Mouse (Mus musculus): Measurements from ENCODE around the gene Erbin. TPM values are rescaled to one million over a fixed set of nuclear protein-coding genes. Genes with fewer than 3 reads are reported as not detected.

Erbin gene
- polyA plus RNA-seq, 1 experiment from 2014 or later: 11.7 TPM

DNA sequence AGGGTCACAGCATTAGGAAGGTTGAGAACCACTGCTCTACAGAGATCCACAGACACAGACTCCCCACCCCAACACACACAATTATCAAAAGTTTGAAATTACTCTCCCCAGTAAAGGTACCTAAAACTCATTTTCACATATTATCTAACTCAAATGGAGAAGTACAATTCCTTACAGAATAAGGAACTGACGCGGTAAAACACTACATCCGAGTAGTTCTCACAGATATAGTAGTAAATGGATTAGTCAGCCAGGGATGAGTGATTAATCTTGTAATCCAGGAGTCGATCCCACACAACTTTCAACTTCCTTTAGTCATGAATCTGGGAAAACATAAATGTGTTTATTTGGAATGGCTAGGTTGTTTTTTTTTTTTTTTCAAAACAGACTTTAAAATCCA is 22.7 kb downstream of the Erbin start:
- Histone ChIP-seq H3K27ac (replicated peaks) (no peak overlapping the region), H3K27me3 (ENCODE audit: low read depth, poor library complexity, severe bottlenecking) (no peaks in the 10 kb centered on the region), H3K4me1 (no peaks in the 10 kb centered on the region), H3K9me3 (replicated peaks) (peaks cover 35% of the 10 kb centered on the region), H3K36me3 (peaks cover 42% of the 10 kb centered on the region), H3K4me3 (no peak overlapping the region)
- WGBS: 94% methylated on average over 4 of the region's 4 CpGs
- DNase-seq (ENCODE audit: low spot score): no peak

DNA sequence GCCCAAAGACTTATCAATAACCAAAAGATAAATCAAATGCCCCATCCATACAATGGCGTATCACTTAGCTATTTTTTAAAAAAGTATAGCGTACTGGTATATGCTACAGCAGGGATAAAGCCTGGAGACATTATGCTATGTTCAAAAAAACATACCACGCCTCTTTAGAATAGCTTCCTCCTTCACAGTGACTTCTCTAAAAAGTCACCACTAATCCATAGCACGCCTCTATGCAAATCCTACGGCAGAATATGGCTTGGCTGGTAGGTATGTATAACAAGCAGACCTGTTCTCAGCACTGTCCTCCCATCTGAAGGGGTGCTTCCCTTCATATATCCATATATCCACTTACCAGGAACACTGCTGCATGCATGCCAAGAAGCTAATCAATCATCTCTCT is 27.2 kb downstream of the Erbin start:
- H3K36me3 ChIP-seq: peaks cover 13% of the 10 kb centered on the region
- H3K27ac ChIP-seq (replicated peaks): no peak overlapping the region
- H3K9me3 ChIP-seq (replicated peaks): peaks cover 8% of the 10 kb centered on the region
- 95% methylated on average over 5 of the region's 5 CpGs for WGBS
- H3K4me3 ChIP-seq: no peak overlapping the region
- H3K4me1 ChIP-seq: peaks cover 23% of the 10 kb centered on the region
- DNase-seq (ENCODE audit: low spot score): no peak
- H3K27me3 ChIP-seq (ENCODE audit: low read depth, poor library complexity, severe bottlenecking): no peaks in the 10 kb centered on the region

DNA sequence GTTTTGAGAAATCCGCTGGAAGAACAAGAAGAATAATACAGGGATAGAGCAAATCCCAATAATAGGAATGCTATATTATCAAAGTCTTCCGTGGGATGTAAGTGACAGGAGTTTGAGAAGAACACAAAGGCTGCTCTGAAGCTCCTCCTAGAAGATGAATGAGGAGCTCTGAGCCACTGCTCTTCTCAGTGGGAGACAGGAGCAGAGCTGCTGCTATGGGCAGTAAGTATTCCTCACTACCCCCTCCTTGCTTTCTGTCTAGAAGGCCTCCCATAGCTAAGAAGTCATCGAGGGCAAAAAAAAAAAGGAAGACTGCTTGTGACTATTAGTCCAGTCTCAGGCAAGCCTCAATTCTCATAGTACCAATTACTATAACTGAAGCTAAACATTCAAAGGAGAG is 30.3 kb downstream of the Erbin start:
- H3K36me3 ChIP-seq: peaks cover 14% of the 10 kb centered on the region
- H3K27ac ChIP-seq (replicated peaks): no peak overlapping the region
- peaks cover 23% of the 10 kb centered on the region for H3K4me1 ChIP-seq
- no peaks in the 10 kb centered on the region for H3K27me3 ChIP-seq (ENCODE audit: low read depth, poor library complexity, severe bottlenecking)
- WGBS: 38% methylated on average over 3 of the region's 3 CpGs
- H3K4me3 ChIP-seq: no peak overlapping the region
- H3K9me3 ChIP-seq (replicated peaks): no peaks in the 10 kb centered on the region
- DNase-seq (ENCODE audit: low spot score): no peak

DNA sequence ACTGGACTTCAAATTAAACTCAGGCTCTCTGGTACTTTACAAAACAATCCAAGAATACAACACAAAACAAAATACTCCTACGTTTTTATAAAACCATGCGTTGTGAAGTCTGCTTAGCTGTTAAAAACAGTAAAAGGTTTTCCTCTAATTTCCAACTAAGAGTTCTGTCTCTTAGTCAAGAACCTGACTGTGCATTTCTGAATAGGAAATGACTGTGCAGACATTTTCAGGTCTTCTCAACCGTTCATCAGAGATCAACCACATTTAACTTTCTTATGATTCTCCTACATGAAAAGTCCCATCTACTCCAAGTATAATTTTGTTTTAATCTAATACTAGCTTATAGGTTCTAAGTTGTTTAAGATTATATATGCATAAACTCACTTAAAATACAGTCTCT is 33.8 kb downstream of the Erbin start:
- no peak overlapping the region for H3K4me3 ChIP-seq
- peaks cover 33% of the 10 kb centered on the region for H3K36me3 ChIP-seq
- no peaks in the 10 kb centered on the region for H3K9me3 ChIP-seq (replicated peaks)
- H3K27ac ChIP-seq (replicated peaks): no peak overlapping the region
- H3K27me3 ChIP-seq (ENCODE audit: low read depth, poor library complexity, severe bottlenecking): no peaks in the 10 kb centered on the region
- H3K4me1 ChIP-seq: peaks cover 23% of the 10 kb centered on the region
- WGBS: 86% methylated on average over 3 of the region's 3 CpGs
- DNase-seq (ENCODE audit: low spot score): no peak

DNA sequence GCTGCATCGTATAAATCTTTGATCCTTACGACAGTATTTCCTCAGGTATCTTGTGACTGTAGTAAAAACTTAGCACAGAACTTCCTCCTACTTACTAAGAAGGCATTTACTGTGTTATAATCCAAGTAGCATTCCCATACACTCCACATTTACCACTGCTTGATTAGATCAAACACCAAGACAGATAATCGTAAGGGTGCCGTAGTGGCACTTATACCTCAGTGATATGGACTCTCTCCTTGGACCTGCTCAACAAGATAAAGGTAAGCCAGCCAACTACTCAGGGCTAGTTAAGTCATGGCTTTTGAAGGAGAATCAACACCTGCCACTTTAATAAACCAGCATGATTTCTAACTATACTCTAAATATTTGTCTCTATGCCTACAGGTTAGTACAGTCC is 39.1 kb downstream of the Erbin start:
- H3K36me3 ChIP-seq: peaks cover 57% of the 10 kb centered on the region
- no peaks in the 10 kb centered on the region for H3K27me3 ChIP-seq (ENCODE audit: low read depth, poor library complexity, severe bottlenecking)
- WGBS: 92% methylated on average over 4 of the region's 4 CpGs
- H3K4me1 ChIP-seq: no peaks in the 10 kb centered on the region
- DNase-seq (ENCODE audit: low spot score): no peak
- H3K9me3 ChIP-seq (replicated peaks): no peaks in the 10 kb centered on the region
- no peak overlapping the region for H3K27ac ChIP-seq (replicated peaks)
- H3K4me3 ChIP-seq: no peak overlapping the region

DNA sequence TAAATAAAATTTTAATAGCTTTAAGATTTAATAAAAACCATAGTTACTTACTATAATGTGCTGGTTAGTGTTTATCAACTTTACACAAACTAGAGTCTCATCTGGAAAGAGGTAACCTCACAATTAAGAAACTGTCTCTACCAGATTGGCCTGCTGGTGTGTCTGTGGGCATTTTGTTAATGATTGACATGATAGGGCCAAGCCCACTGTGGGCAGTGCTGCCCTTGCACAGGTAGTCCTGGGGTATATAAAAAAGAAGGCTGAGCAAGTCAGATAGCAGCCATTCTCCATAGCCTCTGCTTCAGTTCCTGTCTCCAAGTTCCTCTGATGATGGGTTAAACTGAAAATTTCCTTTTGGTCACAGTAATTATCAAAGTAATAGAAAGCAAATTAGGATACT is 43.6 kb downstream of the Erbin start:
- DNase-seq (ENCODE audit: low spot score): no peak
- Histone ChIP-seq H3K27me3 (ENCODE audit: low read depth, poor library complexity, severe bottlenecking) (no peaks in the 10 kb centered on the region), H3K9me3 (replicated peaks) (no peaks in the 10 kb centered on the region), H3K36me3 (peaks cover 31% of the 10 kb centered on the region), H3K27ac (replicated peaks) (no peak overlapping the region), H3K4me1 (no peaks in the 10 kb centered on the region), H3K4me3 (no peak overlapping the region)

DNA sequence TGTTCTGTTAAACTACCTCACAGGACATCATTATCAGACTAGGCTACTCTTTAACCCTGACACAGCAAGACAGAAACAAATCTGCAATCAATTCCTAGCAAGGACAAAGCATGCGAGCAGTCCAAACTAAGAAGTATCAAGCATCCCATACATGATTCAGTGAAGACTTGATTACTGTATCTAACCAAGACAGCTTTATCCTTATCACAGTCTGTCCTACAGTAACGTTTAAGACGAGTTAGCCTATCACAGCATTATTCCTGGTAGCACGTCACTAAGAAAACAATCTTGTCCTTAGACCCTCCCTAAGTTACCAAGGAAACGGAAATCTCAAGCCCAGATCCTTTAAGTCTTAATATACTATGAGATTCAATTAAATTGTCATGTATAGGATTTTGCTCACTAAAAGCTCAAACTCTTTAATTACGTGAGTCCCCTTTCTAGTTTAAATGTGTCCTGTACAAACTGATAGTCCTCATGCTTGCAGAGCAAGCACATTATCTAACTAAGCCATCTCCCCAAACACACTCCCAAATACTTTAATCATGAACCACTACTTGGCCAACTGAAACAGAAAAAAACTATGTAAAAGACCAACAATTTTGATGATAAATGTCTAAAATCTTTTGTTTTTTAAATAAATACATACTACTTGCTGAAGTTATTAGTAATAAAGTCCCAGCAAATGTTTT is 44.3 kb downstream of the Erbin start:
- no peak overlapping the region for H3K4me3 ChIP-seq
- no peak overlapping the region for H3K27ac ChIP-seq (replicated peaks)
- DNase-seq (ENCODE audit: low spot score): no peak
- WGBS: 83% methylated on average over 6 of the region's 6 CpGs
- H3K4me1 ChIP-seq: no peaks in the 10 kb centered on the region
- H3K9me3 ChIP-seq (replicated peaks): no peaks in the 10 kb centered on the region
- H3K27me3 ChIP-seq (ENCODE audit: low read depth, poor library complexity, severe bottlenecking): no peaks in the 10 kb centered on the region
- peaks cover 24% of the 10 kb centered on the region for H3K36me3 ChIP-seq

DNA sequence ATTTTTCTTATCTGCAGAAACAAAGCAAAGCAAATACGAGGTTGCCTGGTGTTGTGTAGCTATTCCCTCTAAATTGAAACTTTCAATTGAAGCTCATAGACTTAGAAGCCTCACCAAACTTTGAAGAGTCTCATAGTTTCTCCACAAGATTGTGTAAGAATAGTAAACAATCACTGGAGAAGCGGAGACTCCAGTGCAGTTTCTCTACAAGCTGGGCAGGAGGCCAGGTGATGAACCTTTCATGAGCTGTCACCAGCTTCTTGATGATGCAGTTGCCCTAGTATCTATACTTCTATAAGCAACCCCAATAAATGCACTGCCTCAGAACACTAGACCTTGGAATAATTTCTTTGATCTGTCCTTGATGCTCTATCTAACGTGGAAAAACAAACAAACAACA is 49.5 kb downstream of the Erbin start:
- Histone ChIP-seq H3K27ac (replicated peaks) (no peak overlapping the region), H3K36me3 (peaks cover 15% of the 10 kb centered on the region), H3K9me3 (replicated peaks) (no peaks in the 10 kb centered on the region), H3K4me3 (no peak overlapping the region), H3K4me1 (no peaks in the 10 kb centered on the region), H3K27me3 (ENCODE audit: low read depth, poor library complexity, severe bottlenecking) (no peaks in the 10 kb centered on the region)
- WGBS: 89% methylated on average over 3 of the region's 3 CpGs
- DNase-seq (ENCODE audit: low spot score): no peak

DNA sequence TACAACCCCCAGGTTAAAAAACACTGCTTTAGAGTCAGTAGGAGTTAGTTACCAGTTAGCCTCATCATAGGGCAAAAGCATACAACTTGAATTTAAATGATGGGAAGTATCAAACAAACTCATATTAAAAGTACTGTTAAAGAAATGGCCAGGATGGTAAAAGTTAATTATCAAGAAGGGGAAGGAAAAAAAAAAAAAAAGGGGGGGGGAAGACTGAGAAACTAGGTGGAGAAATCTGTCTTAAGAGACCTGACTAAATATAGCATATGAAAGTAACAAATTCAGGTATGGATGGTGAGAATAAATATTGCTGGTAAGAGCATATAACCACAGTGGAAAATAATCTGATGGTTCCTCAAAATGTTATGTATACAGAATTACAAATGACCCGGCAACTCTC is 50.2 kb downstream of the Erbin start:
- Histone ChIP-seq H3K9me3 (replicated peaks) (no peaks in the 10 kb centered on the region), H3K4me1 (no peaks in the 10 kb centered on the region), H3K27me3 (ENCODE audit: low read depth, poor library complexity, severe bottlenecking) (no peaks in the 10 kb centered on the region), H3K4me3 (no peak overlapping the region), H3K27ac (replicated peaks) (no peak overlapping the region), H3K36me3 (peaks cover 14% of the 10 kb centered on the region)
- WGBS: 100% methylated on average over 1 of the region's 1 CpGs
- no peak for DNase-seq (ENCODE audit: low spot score)

DNA sequence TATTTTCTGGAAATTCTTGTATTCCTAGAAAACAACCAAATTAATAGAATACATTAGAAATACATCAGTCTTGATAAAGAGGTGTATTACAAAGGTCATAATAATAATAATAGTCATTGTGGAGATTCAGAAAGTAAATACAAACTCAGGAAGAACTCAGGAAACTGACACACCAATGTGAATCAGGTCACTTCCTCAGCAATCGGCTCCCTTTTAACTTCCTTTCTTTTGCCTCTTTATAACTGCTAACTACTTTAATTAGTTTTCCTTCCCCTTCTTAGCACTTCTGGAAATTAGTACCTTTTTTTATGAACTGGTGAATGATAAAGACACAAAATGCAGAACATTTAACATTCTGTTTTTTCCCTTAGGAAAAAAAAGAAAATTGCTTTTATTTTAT is 51.4 kb downstream of the Erbin start:
- no peak for DNase-seq (ENCODE audit: low spot score)
- Histone ChIP-seq H3K4me3 (no peak overlapping the region), H3K27me3 (ENCODE audit: low read depth, poor library complexity, severe bottlenecking) (no peaks in the 10 kb centered on the region), H3K27ac (replicated peaks) (no peak overlapping the region), H3K9me3 (replicated peaks) (no peaks in the 10 kb centered on the region), H3K4me1 (no peaks in the 10 kb centered on the region), H3K36me3 (peaks cover 23% of the 10 kb centered on the region)
- WGBS: 79% methylated on average over 1 of the region's 1 CpGs

DNA sequence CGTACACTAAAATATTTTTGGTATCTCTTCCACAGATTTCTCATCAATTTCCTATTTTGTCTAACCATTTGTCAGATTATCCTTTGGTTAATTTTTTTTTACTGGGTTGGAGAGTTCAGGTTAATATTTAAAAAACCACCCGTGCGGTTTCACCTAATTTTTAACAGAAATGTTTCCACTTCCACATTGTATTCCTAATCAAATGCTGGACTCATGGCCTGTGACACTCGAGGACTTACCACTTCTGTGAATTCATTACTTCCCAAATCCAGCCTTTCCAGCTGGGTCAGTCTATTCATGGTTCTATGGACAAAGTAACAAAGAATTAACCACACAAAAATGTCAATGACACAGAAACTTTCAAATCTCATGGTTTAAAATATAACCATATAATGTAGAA is 58.3 kb downstream of the Erbin start:
- DNase-seq (ENCODE audit: low spot score): no peak
- H3K36me3 ChIP-seq: peaks cover 68% of the 10 kb centered on the region
- H3K27ac ChIP-seq (replicated peaks): no peak overlapping the region

DNA sequence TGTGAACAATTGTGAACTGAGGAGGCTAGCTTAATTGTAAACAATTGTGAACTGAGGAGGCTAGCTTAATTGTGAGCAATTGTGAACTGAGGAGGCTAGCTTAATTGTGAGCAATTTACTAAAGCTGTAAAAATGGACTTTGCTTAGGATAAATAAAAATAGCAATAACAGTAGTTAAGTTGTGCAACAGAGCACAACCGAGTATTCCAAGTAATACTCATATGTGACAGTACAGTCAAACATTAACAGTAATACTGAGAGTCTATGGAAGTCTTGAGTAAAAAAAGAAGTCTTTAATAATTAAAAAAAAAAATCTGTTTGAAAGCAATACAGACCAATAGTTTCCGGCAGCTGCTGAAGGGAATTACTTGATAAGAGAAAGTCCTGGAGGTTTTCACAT is 61.3 kb downstream of the Erbin start:
- no peaks in the 10 kb centered on the region for H3K27me3 ChIP-seq (ENCODE audit: low read depth, poor library complexity, severe bottlenecking)
- no peak overlapping the region for H3K4me3 ChIP-seq
- DNase-seq (ENCODE audit: low spot score): no peak
- H3K9me3 ChIP-seq (replicated peaks): no peaks in the 10 kb centered on the region
- H3K27ac ChIP-seq (replicated peaks): no peak overlapping the region
- H3K36me3 ChIP-seq: peaks cover 77% of the 10 kb centered on the region
- 97% methylated on average over 2 of the region's 2 CpGs for WGBS
- no peaks in the 10 kb centered on the region for H3K4me1 ChIP-seq

More for the DNA sequence above, 58.3 kb downstream of the Erbin start:
- Histone ChIP-seq H3K4me1 (no peaks in the 10 kb centered on the region), H3K27me3 (ENCODE audit: low read depth, poor library complexity, severe bottlenecking) (no peaks in the 10 kb centered on the region), H3K4me3 (no peak overlapping the region), H3K9me3 (replicated peaks) (no peaks in the 10 kb centered on the region)
- 86% methylated on average over 4 of the region's 4 CpGs for WGBS

DNA sequence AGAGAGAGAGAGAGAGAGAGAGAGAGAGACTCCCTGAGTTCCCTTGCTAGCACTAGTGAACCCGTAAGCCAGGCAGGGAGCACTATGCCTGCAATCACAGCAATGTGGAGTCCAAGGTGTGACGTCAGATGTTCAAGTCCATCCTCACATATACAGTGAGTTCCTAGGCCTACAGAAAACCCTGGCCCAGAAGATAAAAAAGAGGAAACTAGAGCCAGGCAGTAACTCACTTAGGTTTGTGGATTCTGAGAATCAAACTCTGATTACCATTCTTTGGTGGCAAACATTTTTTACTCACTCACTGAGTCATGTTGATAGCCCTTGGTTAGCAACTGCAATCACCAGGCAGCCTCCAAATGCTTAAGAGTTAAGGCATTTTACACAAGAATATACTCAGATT is 72.7 kb downstream of the Erbin start:
- Histone ChIP-seq H3K4me3 (no peak overlapping the region), H3K27me3 (ENCODE audit: low read depth, poor library complexity, severe bottlenecking) (no peaks in the 10 kb centered on the region), H3K36me3 (peaks cover 86% of the 10 kb centered on the region), H3K27ac (replicated peaks) (no peak overlapping the region), H3K4me1 (no peaks in the 10 kb centered on the region), H3K9me3 (replicated peaks) (no peaks in the 10 kb centered on the region)
- no peak for DNase-seq (ENCODE audit: low spot score)
- 89% methylated on average over 2 of the region's 2 CpGs for WGBS
